Mouse (Mus musculus): Measurements from ENCODE around the gene Tsn. TPM values are rescaled to one million over a fixed set of nuclear protein-coding genes. Genes with fewer than 3 reads are reported as not detected.

Tsn gene
- total and polyA plus RNA-seq, 3 experiments = 30.9 to 66.6 (median 63.0) TPM

- H3K36me3 ChIP-seq (ENCODE audit: control insufficient read depth, insufficient read depth, low read length) = no peaks in the 10 kb centered on the region
- no peak overlapping the region for H3K27ac ChIP-seq
- H3K4me3 ChIP-seq = no peak overlapping the region
- intact Hi-C loops (cut with DNase I) = loop anchor here (2.0 to 5.0 kb wide), 4 partner anchors 121 to 421 kb away; no protein-coding TSS in a partner anchor
- H3K9ac ChIP-seq (ENCODE audit: low read depth, low read length) = no peak overlapping the region
- no peak for DNase-seq
- no peaks in the 10 kb centered on the region for H3K27me3 ChIP-seq (ENCODE audit: control insufficient read depth, insufficient read depth, low read length)
- H3K4me1 ChIP-seq (ENCODE audit: control insufficient read depth, insufficient read depth, low read length) = no peaks in the 10 kb centered on the region
- TF ChIP-seq CTCF (IDR thresholded peaks at IDR 0.05) (peak; percentile 63), POLR2A (IDR thresholded peaks at IDR 0.05; ENCODE audit: insufficient read depth, low read depth, low read length) (no peak), EP300 (IDR thresholded peaks at IDR 0.05; ENCODE audit: insufficient read depth, low read depth, low read length) (no peak)
- no peaks in the 10 kb centered on the region for H3K79me2 ChIP-seq (replicated peaks; ENCODE audit: control insufficient read depth, insufficient read depth, low read length)
Observed at GRCm38 (mm10) chr1:118335847-118336246, 24.3 kb upstream of the Tsn start.

GRCm38 (mm10) chr1:118334749-118335713 is 23.5 kb upstream of the Tsn start:
- intact Hi-C loops (cut with DNase I) = loop anchor here (2.0 to 5.0 kb wide), 3 partner anchors 122 to 422 kb away; no protein-coding TSS in a partner anchor
- no peaks in the 10 kb centered on the region; the same call in 1 of the 2 replicates for H3K36me3 ChIP-seq (ENCODE audit: control insufficient read depth, insufficient read depth, low read length)
- 74% methylated on average over 9 of the region's 9 CpGs for WGBS
- no peak overlapping the region for H3K27ac ChIP-seq
- no peaks in the 10 kb centered on the region for H3K27me3 ChIP-seq (ENCODE audit: control insufficient read depth, insufficient read depth, low read length)
- no peaks in the 10 kb centered on the region for H3K4me1 ChIP-seq (ENCODE audit: control insufficient read depth, insufficient read depth, low read length)
- H3K9ac ChIP-seq (ENCODE audit: low read depth, low read length) = no peak overlapping the region
- TF ChIP-seq EP300 (IDR thresholded peaks at IDR 0.05; ENCODE audit: insufficient read depth, low read depth, low read length) = no peak
- TF ChIP-seq CTCF (IDR thresholded peaks at IDR 0.05) = no peak
- TF ChIP-seq POLR2A (IDR thresholded peaks at IDR 0.05; ENCODE audit: insufficient read depth, low read depth, low read length) = no peak
- DNase-seq = no peak
- no peak overlapping the region for H3K4me3 ChIP-seq
- no peaks in the 10 kb centered on the region for H3K79me2 ChIP-seq (replicated peaks; ENCODE audit: control insufficient read depth, insufficient read depth, low read length)

GRCm38 (mm10) chr1:118321661-118322201 is 10.2 kb upstream of the Tsn start, which contains the start of gene Nifk:
Nifk (plus strand) TSS chr1:118321839.
- intact Hi-C loops (cut with DNase I) = loop anchor here (1.0 to 5.0 kb wide), 5 partner anchors 66 to 436 kb away; partner anchors contain the start of gene Clasp1
- H3K4me1 ChIP-seq (ENCODE audit: control insufficient read depth, insufficient read depth, low read length) = peaks cover 5% of the 10 kb centered on the region
- peaks cover 5% of the 10 kb centered on the region for H3K79me2 ChIP-seq (replicated peaks; ENCODE audit: control insufficient read depth, insufficient read depth, low read length)
- peak within 1 kb of the TSS; percentile 57 for H3K27ac ChIP-seq
- WGBS = under 1% methylated on average over 37 of the region's 37 CpGs
- peak within 1 kb of the TSS; percentile 99 for H3K4me3 ChIP-seq
- H3K9ac ChIP-seq (ENCODE audit: low read depth, low read length) = peak within 1 kb of the TSS; percentile 88
- H3K36me3 ChIP-seq (ENCODE audit: control insufficient read depth, insufficient read depth, low read length) = peaks cover 3% of the 10 kb centered on the region; the same call in 1 of the 2 replicates
- H3K27me3 ChIP-seq (ENCODE audit: control insufficient read depth, insufficient read depth, low read length) = no peaks in the 10 kb centered on the region
- peak; percentile 82 for TF ChIP-seq EP300 (IDR thresholded peaks at IDR 0.05; ENCODE audit: insufficient read depth, low read depth, low read length)
- TF ChIP-seq POLR2A (IDR thresholded peaks at IDR 0.05; ENCODE audit: insufficient read depth, low read depth, low read length) = peak; percentile 71
- peak; percentile 93 for TF ChIP-seq CTCF (IDR thresholded peaks at IDR 0.05)
- DNase-seq = peak; percentile 90 to 91

- no peak for DNase-seq
- WGBS = 60% methylated on average over 2 of the region's 2 CpGs
- peaks cover 5% of the 10 kb centered on the region for H3K4me1 ChIP-seq (ENCODE audit: control insufficient read depth, insufficient read depth, low read length)
- H3K27me3 ChIP-seq (ENCODE audit: control insufficient read depth, insufficient read depth, low read length) = no peaks in the 10 kb centered on the region
- no peak overlapping the region for H3K27ac ChIP-seq
- H3K36me3 ChIP-seq (ENCODE audit: control insufficient read depth, insufficient read depth, low read length) = peaks cover 3% of the 10 kb centered on the region; the same call in 1 of the 2 replicates
- H3K4me3 ChIP-seq = no peak overlapping the region
- H3K9ac ChIP-seq (ENCODE audit: low read depth, low read length) = no peak overlapping the region
- TF ChIP-seq POLR2A (IDR thresholded peaks at IDR 0.05; ENCODE audit: insufficient read depth, low read depth, low read length) (no peak), EP300 (IDR thresholded peaks at IDR 0.05; ENCODE audit: insufficient read depth, low read depth, low read length) (no peak), CTCF (IDR thresholded peaks at IDR 0.05) (peak; percentile 69)
- peaks cover 5% of the 10 kb centered on the region for H3K79me2 ChIP-seq (replicated peaks; ENCODE audit: control insufficient read depth, insufficient read depth, low read length)
- intact Hi-C loops (cut with DNase I) = loop anchor here (1.0 to 5.0 kb wide), 5 partner anchors 67 to 437 kb away; partner anchors contain the start of gene Clasp1
Observed at GRCm38 (mm10) chr1:118320696-118321095, 9.2 kb upstream of the Tsn start.

GRCm38 (mm10) chr1:118310780-118311621 is 538 bp downstream of the Tsn start:
- H3K36me3 ChIP-seq (ENCODE audit: control insufficient read depth, insufficient read depth, low read length) = peaks cover 2% of the 10 kb centered on the region; the same call in 1 of the 2 replicates
- H3K4me1 ChIP-seq (ENCODE audit: control insufficient read depth, insufficient read depth, low read length) = peaks cover 2% of the 10 kb centered on the region; the same call in 1 of the 2 replicates
- peak overlapping the region; percentile 76 for H3K4me3 ChIP-seq
- DNase-seq = peak; percentile 93 to 95
- H3K27ac ChIP-seq = peak overlapping the region; percentile 91
- no peaks in the 10 kb centered on the region for H3K79me2 ChIP-seq (replicated peaks; ENCODE audit: control insufficient read depth, insufficient read depth, low read length)
- TF ChIP-seq EP300 (IDR thresholded peaks at IDR 0.05; ENCODE audit: insufficient read depth, low read depth, low read length) (no peak), CTCF (IDR thresholded peaks at IDR 0.05) (no peak), POLR2A (IDR thresholded peaks at IDR 0.05; ENCODE audit: insufficient read depth, low read depth, low read length) (peak; percentile 79)
- intact Hi-C loops (cut with DNase I) = no loop called here
- H3K9ac ChIP-seq (ENCODE audit: low read depth, low read length) = peak overlapping the region; percentile 97
- WGBS = under 1% methylated on average over 67 of the region's 67 CpGs
- no peaks in the 10 kb centered on the region for H3K27me3 ChIP-seq (ENCODE audit: control insufficient read depth, insufficient read depth, low read length)

Data from heart, adult 2 months (tissue).